Mouse (Mus musculus) lung, adult 2 months (tissue): Measurements from ENCODE around the gene Mrnip. TPM values are rescaled to one million over a fixed set of nuclear protein-coding genes. Genes with fewer than 3 reads are reported as not detected.
A peak's percentile ranks its signal among the peaks of the same experiment; 100 is the strongest.

Experiments used
- DNase-seq: peaks from one replicate; pipeline ENCODE4 v3.0.0; 2022
- H3K4me1 ChIP-seq: fragments of 200-500 bp; 2 replicates; pipeline ENCODE4 v1.6.1; 2011; ENCODE audit warnings: low read length; ENCODE audit not compliant: control insufficient read depth, insufficient read depth
- H3K4me3 ChIP-seq: fragments of 200-500 bp; replicated peaks from 2 replicates; pipeline ENCODE3; 2011; ENCODE audit warnings: low read depth, mild to moderate bottlenecking, control low read depth, low read length; ENCODE audit errors: extremely low read depth
- CTCF ChIP-seq: fragments of 200-500 bp; IDR thresholded peaks from 2 replicates; pipeline ENCODE4 v1.5.1; 2011; ENCODE audit warnings: mild to moderate bottlenecking, low read length, control low read depth; ENCODE audit not compliant: insufficient read depth
- POLR2A ChIP-seq: fragments of 200-500 bp; IDR thresholded peaks from 2 replicates; pipeline ENCODE4 v1.6.1; 2011; ENCODE audit warnings: low read depth, mild to moderate bottlenecking, control low read depth, low read length, borderline replicate concordance; ENCODE audit errors: extremely low read depth
- WGBS: fragments of 180-500 bp; shearing (Covaris S2); methylation state at CpG from one replicate; pipeline ENCODE4 v1.1.7; 2018; 5-methylcytosine and 5-hydroxymethylcytosine counted together
- polyA plus RNA-seq: library from polyadenylated mRNA; depleted of rRNA; stranded (reverse); fragments of >200 nt; gene quantifications from 2 replicates; pipeline ENCODE4 v1.2.3, GENCODE M21; 2012

Gene Mrnip
- polyA plus RNA-seq, 1 experiment, result 4.5 TPM

DNA sequence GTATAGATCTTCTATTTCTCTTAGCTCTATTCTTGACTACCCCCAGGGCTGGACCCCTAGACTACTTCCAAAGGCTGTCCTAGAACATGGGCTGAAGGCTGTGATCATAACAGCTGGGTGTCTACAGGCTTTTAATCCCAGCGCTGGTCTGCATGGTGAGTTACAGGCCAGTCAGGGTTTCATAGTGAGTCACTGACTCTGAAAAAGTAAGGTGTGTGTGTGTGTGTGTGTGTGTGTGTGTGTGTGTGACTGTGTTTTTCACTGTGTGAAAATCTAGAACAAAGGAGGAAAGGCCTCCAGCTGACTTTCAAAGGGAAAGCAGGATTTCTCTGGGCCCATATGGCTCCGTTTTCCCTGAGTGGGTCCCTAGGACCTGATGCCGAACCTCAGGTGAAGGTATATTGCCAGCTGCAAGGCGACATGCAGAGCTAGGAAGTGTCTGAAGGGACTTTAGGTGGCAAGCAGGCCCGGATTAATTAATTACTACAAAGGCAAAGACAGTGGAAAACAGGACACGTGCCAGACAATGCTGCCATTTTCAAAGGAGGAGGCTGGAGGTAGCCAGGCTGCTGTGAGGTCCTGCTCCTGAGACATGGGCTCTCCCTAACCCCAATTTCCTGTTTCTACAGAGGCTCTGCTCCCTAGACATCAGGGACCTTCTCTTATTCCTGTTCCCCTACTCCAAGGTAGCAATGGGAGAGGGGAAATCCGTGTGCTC, 48.5 kb downstream of the Mrnip start:
- no peak for TF ChIP-seq POLR2A
- TF ChIP-seq CTCF, result no peak
- Histone ChIP-seq H3K4me1 (peaks cover 18% of the 10 kb centered on the region), H3K4me3 (no peak overlapping the region)
- WGBS, result 67% methylated on average over 7 of the region's 7 CpGs
- no peak for DNase-seq

DNA sequence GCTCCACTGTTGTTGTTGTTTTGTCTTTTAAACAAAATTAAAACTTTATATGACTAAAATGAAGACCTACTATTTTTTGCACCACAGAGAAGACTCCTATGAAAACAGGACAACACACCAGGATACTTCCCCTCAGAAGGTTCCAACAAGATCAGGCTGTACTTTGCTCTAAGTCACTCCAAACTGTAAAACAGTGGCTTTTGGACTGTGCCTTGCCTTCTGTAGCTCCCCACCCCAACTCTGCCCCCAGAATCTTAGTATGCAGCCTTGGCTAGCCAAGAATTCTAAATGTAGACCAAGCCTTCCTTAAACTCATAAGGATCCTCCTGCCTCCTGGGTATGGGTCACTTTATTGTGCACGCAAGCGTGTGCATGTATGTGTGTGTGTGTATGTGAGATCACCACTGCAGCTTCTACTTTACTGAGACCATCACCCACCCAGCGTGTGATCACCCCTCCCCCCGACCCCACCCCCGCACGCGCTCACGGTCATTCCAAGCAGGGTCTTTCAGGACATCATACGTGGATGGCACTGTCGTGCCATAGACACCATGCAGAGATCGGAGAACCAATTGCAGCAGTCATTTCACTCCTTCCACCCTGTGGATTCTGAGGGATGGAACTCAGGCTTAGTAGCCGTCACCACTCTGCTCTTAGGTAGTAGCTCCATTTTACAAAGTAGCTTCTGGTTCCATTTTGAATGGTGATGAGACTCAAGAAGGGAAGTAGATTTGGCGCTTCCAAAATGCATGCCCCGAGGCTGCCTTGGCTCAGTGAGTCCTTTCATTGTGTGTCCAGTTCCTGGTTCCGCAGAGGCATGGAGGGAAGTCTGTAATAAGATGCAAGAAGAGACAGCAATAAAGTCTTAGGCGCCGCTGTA, 49.8 kb downstream of the Mrnip start:
- Histone ChIP-seq H3K4me3 (peak overlapping the region; percentile 74), H3K4me1 (peaks cover 29% of the 10 kb centered on the region)
- 7% methylated on average over 17 of the region's 17 CpGs for WGBS
- TF ChIP-seq POLR2A (0 out of 2 replicates have a peak, but pooled peaks have one; percentile 4), CTCF (no peak)
- no peak for DNase-seq

- DNase-seq, result peak; percentile 90
- H3K4me3 ChIP-seq, result peak overlapping the region; percentile 74
- under 1% methylated on average over 68 of the region's 70 CpGs for WGBS
- peaks cover 28% of the 10 kb centered on the region for H3K4me1 ChIP-seq
- TF ChIP-seq POLR2A (peak; percentile 38; the same call in 1 of the 2 replicates), CTCF (no peak)
Measured at GRCm38 (mm10) chr11:50224671-50225530, 50.7 kb downstream of the Mrnip start.

- peaks cover 27% of the 10 kb centered on the region for H3K4me1 ChIP-seq
- peak overlapping the region; percentile 74 for H3K4me3 ChIP-seq
- 2% methylated on average over 34 of the region's 34 CpGs for WGBS
- no peak for TF ChIP-seq POLR2A
- TF ChIP-seq CTCF, result no peak
- peak; percentile 57 for DNase-seq
Measured at GRCm38 (mm10) chr11:50225611-50226378, 51.6 kb downstream of the Mrnip start.

DNA sequence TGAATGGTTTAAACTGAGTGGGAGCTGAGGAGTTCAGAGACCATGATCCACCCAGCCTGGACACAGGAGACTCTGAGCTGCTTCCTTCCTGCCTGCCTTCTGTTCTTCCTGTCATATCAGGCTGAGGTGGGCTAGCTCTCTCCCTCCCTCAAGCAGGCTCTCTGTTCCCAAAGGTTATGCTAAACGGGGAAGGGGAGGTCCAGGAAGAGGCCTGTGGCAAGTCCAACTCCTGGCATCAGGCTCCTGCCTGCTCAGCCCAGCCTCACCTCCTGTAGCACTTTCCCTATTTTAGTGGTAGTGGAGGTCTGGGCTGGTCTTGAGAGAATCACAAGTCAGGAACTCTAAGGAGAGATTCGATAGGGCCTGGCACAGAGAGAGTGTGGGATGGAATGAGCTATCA, 52.2 kb downstream of the Mrnip start:
- Histone ChIP-seq H3K4me3 (peak overlapping the region; percentile 74), H3K4me1 (peaks cover 31% of the 10 kb centered on the region)
- no peak for DNase-seq
- no peak for TF ChIP-seq POLR2A
- TF ChIP-seq CTCF, result no peak
- WGBS, result 12% methylated on average over 2 of the region's 2 CpGs

DNA sequence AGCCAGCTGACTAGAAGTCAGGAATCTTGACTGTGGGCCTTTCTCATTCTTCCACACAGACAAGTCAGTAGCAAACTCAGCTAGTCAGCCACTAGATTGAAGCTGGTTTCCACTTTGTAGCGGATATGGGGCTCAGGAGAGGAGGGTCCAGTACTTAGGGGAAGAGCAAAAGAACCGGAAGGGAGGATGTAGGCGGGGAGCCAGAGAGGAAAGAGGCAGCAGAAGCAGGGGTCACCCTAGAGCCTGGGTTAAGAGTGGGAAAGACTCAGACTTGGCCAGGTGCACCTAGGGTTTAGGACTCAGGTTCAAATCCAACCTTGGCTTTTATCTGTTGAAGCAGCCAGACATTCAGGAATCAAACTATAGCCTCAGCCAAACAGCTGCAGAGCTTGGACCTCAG, 53.0 kb downstream of the Mrnip start:
- no peak for TF ChIP-seq CTCF
- TF ChIP-seq POLR2A, result no peak
- no peak for DNase-seq
- no peak overlapping the region for H3K4me3 ChIP-seq
- H3K4me1 ChIP-seq, result peaks cover 31% of the 10 kb centered on the region
- 30% methylated on average over 3 of the region's 3 CpGs for WGBS

GRCm38 (mm10) chr11:50227736-50228135, 53.5 kb downstream of the Mrnip start:
- H3K4me1 ChIP-seq, result peaks cover 31% of the 10 kb centered on the region
- no peak for DNase-seq
- no peak overlapping the region for H3K4me3 ChIP-seq
- 51% methylated on average over 4 of the region's 4 CpGs for WGBS
- TF ChIP-seq POLR2A (no peak), CTCF (no peak)

DNA sequence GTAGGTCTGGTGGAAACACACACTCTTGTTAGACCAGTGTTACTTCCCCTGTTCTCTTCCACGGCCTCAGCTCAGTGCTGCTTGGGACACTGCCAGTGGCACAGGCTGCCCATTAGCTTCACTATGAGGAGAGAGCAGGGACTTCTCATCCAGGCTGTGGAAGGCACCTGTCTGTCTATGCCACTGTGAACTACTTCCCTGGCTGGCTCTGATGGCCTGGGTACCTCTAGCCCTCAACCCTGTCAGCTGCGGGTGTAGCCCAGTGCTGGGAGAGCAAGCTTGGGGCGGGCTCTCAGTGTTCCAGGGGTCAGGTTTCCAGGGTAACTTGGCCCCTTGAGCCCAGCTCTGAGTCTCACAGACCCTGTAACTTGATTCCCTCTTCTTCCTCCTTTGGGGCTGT, 54.5 kb downstream of the Mrnip start:
- WGBS, result 50% methylated on average over 3 of the region's 3 CpGs
- DNase-seq, result no peak
- TF ChIP-seq POLR2A (no peak), CTCF (no peak)
- H3K4me1 ChIP-seq, result peaks cover 31% of the 10 kb centered on the region
- H3K4me3 ChIP-seq, result no peak overlapping the region

- Histone ChIP-seq H3K4me1 (peaks cover 31% of the 10 kb centered on the region), H3K4me3 (no peak overlapping the region)
- no peak for DNase-seq
- 46% methylated on average over 7 of the region's 7 CpGs for WGBS
- TF ChIP-seq POLR2A, result no peak
- no peak for TF ChIP-seq CTCF
Measured at GRCm38 (mm10) chr11:50229252-50229910, 55.1 kb downstream of the Mrnip start.
